Mouse (Mus musculus): Measurements from ENCODE around the gene Adra1b. TPM values are rescaled to one million over a fixed set of nuclear protein-coding genes. Genes with fewer than 3 reads are reported as not detected.

Gene Adra1b
- total RNA-seq, 2 experiments from 2014 or later, result 41.4 to 49.1 TPM

DNA sequence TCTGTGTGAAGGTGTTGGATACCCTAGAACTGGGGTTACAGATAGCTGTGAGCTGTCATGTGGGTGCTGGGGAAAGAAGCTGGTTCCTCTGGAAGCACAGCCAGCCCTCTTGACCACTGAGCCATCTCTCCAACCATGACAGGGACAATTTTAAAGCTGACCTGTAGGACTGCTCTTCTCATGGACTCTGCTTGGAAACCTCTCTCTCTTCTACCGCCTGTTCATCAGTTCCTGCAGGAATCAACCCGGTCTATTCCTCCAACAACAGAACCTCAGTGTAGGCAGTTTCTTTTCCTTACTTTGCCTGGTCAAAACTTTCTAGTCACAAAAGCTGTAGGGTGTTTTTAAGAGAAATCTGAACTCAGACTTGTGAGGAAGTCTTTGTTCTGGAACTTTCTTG, 1.3 kb downstream of the Adra1b start:
- intact Hi-C loops (cut with DNase I), result no loop called here
- no peak for DNase-seq

DNA sequence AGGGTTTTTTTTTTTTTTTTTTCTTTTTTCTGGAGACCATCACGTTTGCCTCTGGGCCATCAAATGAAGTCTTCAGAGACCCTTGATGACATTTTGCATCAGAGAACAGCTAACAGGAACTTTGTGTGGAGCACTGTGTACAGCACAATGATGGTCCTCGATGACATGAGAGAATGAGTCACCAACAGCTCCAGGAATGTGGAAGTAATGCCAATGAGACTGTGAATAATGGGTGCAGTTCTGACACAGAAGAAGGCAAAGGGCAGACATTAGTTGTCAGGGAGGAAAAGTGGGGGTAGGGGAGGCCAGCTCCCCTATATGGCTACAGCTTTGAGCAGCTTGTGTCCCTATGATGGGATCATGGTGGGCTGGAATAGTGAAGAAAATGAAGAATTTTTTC, 5.7 kb downstream of the Adra1b start:
- DNase-seq, result no peak
- intact Hi-C loops (cut with DNase I), result no loop called here

DNA sequence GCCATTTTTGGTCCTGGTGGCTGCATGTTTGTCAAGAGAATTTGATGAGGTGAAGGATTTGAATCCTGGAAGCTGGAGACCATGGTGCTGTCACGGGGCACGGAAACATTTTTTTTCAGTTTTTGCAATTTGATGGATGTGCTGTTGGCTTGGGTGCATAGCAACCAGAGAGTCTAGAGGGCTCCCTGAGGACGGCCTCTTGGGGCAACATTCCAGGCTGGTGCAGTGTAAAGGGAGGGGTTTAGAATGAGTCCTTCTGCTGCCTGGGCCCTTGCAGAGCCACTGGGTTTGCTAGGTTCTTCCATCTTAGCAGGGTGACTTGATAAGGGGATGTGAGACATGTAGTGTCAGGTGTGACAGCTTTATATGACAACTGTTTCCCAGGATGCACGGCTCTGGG, 8.5 kb downstream of the Adra1b start:
- no peak for DNase-seq
- intact Hi-C loops (cut with DNase I), result no loop called here

DNA sequence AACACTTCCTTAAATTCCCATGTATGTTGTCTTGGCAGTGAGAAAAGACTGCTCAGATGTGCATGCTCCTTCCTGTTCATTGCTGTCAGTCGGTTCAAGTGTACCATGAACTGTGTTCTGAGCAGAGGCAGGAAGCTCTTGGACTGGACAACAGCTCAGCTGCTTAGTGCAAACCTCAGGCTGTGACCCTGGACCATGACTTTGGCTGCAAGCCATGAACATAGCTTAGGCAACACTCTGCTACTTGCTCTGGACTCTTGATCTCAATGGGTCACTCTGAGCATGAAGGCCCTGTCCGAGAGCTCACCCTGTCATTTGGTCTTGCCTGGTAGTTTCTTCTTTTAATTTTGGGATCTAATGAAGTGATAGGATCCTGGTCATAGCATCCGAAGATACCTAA, 9.6 kb downstream of the Adra1b start:
- intact Hi-C loops (cut with DNase I), result no loop called here
- DNase-seq, result no peak

DNA sequence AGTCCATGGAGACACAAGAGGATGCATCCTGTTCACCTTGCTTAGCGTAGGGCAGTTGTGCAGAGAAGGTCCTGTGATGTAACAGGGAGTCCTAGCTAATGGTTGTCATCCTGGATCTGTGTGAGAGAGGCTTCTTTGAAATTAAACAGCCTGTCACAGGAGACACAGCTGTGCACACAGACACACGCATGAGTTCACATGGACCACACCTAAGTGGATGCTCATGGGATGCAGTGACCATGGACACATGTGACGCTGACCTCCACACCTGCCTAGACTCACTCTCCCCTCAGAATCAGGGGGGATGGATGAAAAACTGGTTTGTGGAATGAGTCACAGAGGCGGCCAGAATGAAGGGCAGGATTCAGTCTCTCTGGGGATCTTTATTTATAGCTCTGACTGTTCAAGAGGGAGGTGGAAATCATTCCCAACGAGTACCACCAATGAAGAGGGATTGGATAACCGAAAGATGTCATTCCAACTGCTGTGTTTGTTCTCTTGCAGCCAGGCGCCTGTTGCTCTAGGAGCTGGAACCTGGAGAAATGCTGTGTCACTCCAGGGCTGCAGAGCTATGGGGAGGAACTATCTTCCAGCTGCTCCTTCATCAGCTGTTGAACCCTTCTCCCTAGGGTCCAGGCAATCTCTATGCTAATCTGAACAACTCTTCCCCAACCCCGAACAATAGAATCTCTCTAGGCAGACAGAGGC, 11.6 kb downstream of the Adra1b start:
- no peak for DNase-seq
- intact Hi-C loops (cut with DNase I), result no loop called here

DNA sequence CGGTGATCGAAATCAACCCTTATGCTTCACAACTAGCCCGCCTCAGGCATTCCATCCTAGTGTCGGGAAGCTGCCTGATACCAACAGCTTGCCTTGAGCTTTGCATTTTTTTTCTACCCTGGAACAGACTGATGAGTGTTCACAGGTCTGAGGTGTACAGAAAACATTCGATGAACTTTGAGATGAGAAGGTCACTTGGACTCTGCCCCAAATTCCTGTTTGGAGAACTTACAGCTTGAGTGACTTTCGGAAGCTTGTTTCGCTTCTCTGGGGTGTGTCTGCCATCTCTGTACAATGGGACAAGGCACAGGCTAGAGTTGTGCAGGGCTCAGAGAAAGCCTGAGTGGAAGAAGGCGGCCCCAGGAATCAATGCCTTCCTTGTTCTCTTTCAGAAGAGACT, 12.3 kb downstream of the Adra1b start:
- intact Hi-C loops (cut with DNase I), result no loop called here
- DNase-seq, result no peak

- intact Hi-C loops (cut with DNase I), result no loop called here
- DNase-seq, result no peak
Measured at GRCm38 (mm10) chr11:43887597-43887996, 13.4 kb downstream of the Adra1b start.

DNA sequence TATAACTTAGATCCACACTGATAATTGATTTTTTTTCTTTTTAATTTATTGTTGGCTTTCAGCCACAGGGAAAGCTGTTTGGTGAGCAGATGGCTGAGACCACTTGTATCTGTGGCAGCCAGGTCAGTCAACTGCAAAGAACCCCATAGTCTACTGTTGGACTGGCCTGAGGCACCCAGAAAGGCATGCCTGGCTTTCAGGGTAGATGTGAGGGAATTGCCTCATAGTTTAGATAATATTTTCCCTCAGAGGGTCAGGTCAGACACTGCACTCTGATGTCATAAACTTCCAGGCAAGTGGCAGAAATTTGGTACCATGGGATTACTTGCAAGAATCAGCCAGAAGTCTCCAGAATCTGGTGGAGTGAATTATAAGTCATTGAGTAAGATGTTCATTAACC, 16.5 kb downstream of the Adra1b start:
- intact Hi-C loops (cut with DNase I), result no loop called here
- DNase-seq, result no peak

- no peak for DNase-seq
- intact Hi-C loops (cut with DNase I), result no loop called here
Measured at GRCm38 (mm10) chr11:43883641-43884181, 17.3 kb downstream of the Adra1b start.

GRCm38 (mm10) chr11:43877211-43877610, 23.8 kb downstream of the Adra1b start:
- intact Hi-C loops (cut with DNase I), result no loop called here
- DNase-seq, result no peak

DNA sequence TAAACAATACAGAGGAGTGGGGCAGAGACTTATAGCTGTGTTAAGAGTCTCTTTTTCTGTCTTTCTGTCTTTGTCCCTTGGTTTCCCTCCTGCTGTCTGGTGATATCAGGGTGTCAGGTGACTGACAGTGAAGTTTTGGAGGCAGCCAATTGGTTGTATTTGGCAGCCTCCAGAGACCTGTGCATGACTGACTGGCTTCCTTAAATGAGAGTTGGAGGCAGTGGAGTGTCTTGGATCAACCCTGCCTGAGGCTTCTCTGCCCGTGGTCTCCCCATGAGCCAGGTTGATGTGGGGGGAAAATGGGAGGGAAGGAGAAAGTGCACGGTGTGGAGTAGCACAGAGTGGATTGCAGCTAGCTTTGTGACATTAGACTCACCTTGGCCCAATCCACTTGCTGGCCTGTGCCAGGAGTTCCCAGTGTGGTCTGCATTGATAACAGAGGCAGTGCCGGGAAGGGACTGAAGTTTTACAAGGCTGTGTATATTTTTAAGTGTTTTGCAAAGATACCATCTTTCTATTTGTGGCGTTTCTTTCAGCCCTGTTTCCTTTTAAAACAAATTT, 33.2 kb downstream of the Adra1b start:
- intact Hi-C loops (cut with DNase I), result no loop called here
- peak; percentile 62 for DNase-seq

DNA sequence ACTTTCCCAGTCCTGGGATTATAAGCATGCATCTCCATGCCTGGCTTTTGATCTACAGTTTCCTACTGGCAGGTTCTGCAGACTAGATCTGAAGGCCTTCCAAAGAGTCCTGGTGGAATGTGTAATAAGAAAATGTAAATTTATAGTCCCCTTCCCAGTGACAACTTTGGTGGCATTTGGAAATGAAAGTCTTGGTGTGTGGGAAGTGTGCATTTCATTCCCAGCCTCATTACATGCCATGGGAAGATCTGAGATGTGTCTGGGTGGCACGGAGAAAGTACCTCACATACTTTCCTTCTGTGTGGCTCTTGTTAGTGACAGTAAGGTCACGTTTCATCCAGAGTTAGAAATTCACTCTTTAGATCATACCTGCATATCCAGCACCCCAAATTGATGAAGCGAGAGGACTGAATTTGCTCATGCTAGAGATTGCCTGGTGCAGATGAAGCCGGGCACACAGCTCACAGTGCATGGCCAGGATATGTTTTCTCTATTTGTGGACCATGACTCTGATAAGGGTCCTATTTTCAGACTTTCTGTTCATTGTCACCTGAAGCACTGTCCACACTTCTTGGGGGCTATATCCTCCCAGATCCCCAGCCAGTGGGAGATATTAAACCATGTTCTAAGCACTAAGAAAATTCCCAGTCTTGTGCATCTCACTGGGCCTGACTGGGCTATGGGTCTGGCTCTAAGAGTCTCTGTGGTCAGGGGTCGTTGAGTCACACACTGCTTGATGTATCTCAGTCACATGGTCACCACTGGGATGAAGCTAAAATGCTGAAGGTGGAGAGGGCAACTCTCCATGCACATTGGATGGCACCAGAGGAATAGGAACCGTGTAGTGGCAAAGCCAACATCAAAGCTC, 35.5 kb downstream of the Adra1b start:
- intact Hi-C loops (cut with DNase I), result no loop called here

DNA sequence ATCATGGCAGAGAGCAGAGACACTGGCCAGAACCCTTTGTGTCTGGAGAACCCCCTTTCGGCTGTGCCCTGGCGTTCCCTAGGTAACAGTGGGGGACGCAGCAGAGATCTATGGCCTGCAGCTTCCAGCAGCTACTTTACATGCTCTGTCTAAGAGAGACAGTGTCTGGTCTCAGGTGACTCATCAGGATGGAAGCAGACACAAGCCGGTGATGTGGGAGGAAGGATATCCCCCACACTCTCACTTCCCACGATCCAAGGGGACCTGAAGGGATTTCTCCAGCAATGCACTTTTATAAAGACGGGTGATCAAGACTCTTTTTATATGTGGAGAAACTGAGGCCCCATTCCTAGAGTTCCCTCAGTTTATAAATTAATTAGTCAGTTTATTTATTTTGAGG, 48.0 kb downstream of the Adra1b start:
- DNase-seq, result no peak
- intact Hi-C loops (cut with DNase I), result no loop called here

More for the DNA sequence above, 35.5 kb downstream of the Adra1b start:
- DNase-seq, result peak; percentile 52 to 55

GRCm38 (mm10) chr11:43848056-43848455, 53.0 kb downstream of the Adra1b start:
- DNase-seq, result no peak
- intact Hi-C loops (cut with DNase I), result no loop called here

GRCm38 (mm10) chr11:43841596-43841995, 59.4 kb downstream of the Adra1b start:
- intact Hi-C loops (cut with DNase I), result no loop called here
- DNase-seq, result no peak

GRCm38 (mm10) chr11:43840491-43840890, 60.5 kb downstream of the Adra1b start:
- DNase-seq, result no peak
- intact Hi-C loops (cut with DNase I), result no loop called here

- intact Hi-C loops (cut with DNase I), result loop anchor here (1.0 to 10.0 kb wide), 3 partner anchors 376 to 495 kb away; no protein-coding TSS in a partner anchor
- peak; percentile 88 to 91 for DNase-seq
Measured at GRCm38 (mm10) chr11:43835880-43836740, 64.9 kb downstream of the Adra1b start.

DNA sequence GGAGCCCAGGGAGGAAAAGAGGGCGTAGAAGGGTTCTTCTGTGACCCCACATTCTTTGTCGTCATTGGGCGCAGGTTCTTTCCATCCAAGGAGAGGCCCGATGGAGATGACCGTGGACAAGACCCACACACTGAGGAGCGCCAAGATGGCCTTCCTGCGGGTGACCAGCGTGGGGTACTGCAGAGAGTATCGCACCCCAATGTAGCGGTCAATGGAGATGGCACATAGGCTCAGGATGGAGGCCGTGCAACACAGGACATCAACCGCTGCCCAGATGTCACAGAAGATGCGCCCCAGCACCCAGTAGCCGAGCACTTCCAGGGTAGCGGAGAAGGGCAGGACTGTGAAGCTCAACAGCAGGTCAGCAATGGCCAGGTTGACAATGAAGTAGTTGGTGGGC, 65.6 kb downstream of the Adra1b start:
- intact Hi-C loops (cut with DNase I), result loop anchor here (5.0 to 10.0 kb wide), 2 partner anchors 377 to 409 kb away; no protein-coding TSS in a partner anchor
- DNase-seq, result no peak

DNA sequence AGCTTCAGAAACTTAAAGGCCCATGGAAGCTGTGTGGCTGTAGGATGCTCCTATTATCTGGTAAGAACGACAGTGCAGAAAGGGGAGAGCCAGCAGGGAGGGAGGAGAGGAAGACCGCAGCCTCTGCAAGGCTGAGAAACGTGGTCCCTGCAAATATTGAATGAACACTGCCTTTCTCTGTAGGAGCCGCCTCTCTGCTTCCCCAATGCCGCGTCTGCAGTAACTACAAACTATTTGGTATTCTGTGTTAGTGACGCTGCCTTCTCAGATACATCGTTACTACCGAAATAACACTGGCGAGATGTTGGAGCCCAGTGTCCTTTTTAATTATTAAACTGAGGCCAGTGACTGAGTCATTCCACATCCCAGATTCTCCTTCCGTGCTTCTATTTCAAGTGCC, 66.5 kb downstream of the Adra1b start:
- peak in 1 of 2 experiments; percentile 23 for DNase-seq
- intact Hi-C loops (cut with DNase I), result loop anchor here (5.0 to 10.0 kb wide), 2 partner anchors 52 to 410 kb away; no protein-coding TSS in a partner anchor

- intact Hi-C loops (cut with DNase I), result loop anchor here (5.0 to 10.0 kb wide), 2 partner anchors 49 to 413 kb away; no protein-coding TSS in a partner anchor
- DNase-seq, result no peak
Measured at GRCm38 (mm10) chr11:43831530-43831929, 69.5 kb downstream of the Adra1b start.

All from heart, postnatal 10 days (tissue).